Mouse (Mus musculus): ENCODE results near the gene Clock.

The Clock gene

DNA sequence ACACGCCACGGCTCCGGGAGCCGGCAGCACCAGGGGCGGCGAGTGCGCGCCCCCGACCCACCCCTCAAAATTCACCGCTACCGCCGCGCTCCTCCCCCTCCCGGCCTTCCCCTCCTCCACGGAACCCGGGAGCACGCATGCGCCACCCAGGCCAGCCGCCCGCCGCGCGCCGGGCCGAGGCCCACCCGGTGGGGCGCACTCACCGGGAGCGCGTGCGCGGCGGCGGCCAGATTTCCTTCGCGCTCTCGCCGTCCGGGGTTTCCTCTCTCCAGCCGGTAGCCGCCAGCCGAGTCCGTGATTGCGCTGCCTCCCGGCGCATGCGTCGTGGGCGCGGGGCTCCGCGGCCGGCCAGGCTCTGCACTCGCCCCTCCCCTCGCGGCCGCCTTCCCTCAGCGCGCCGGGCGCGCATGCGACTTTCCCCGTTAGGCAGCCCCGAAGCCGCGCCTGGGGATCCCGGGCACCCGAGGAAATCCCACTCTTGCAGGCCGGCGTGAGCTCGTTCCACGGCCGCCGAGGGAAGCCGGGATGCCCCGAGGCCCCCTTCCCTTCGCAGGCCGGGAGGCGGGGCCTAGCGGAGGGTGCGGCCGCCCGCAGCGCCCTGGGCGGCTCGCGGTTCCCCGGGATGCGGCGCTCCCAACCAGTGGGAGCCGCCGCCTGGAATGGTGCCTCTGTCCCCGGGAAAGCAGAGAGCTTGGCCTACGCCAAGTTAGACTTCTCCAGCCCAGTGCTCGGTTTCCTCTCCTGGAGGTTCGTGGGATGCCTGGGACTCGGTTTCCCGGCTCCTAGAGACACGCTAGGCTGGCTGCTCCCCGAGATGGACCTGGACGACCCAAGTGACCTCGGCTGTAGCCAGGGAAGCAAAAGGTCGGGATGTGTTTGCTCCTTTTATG lies at the start of gene Clock:
Gene Clock (minus strand): TSS at position 341 of the 890 bp plus-strand sequence.
- peak; percentile 55 for DNase-seq (ENCODE audit: low spot score)

GRCm38 (mm10) chr5:76351953-76352611 lies 47.5 kb upstream of the Clock start:
- no peak for DNase-seq (ENCODE audit: low spot score)

- DNase-seq (ENCODE audit: low spot score), result no peak
These were observed 46.9 kb upstream of the Clock start for GRCm38 (mm10) chr5:76351537-76351936.

DNA sequence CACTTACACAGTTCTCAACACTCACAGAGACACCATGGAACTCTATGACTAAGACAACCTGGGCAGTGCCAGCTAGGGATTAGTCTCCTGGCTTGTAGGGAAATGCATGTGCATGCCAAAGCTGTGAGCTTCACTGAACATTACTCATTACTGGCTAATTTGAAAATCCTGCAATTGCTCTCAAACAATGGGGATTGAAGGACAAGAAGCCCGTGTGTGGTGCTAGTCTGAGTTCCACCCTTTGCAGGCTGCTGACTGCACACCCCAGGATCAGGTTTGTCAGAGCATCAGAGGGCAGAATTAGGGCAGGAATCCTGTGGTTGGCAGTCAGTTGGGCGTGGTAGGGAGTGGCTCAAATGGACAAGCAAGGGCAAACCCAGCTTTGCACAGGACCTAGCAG lies 41.5 kb upstream of the Clock start:
- DNase-seq (ENCODE audit: low spot score), result no peak

- no peak for DNase-seq (ENCODE audit: low spot score)
These were observed 36.3 kb upstream of the Clock start for GRCm38 (mm10) chr5:76340931-76341330.

GRCm38 (mm10) chr5:76337100-76337499 lies 32.5 kb upstream of the Clock start:
- no peak for DNase-seq (ENCODE audit: low spot score)

GRCm38 (mm10) chr5:76333833-76334232 lies 29.2 kb upstream of the Clock start:
- no peak for DNase-seq (ENCODE audit: low spot score)

- DNase-seq (ENCODE audit: low spot score), result no peak
These were observed 26.4 kb upstream of the Clock start, which contains the start of gene Pdcl2 for GRCm38 (mm10) chr5:76330953-76331352. Pdcl2 (minus strand) TSS chr5:76331156.

GRCm38 (mm10) chr5:76327296-76327695 lies 22.7 kb upstream of the Clock start:
- no peak for DNase-seq (ENCODE audit: low spot score)

- DNase-seq (ENCODE audit: low spot score), result no peak
These were observed 20.5 kb upstream of the Clock start for GRCm38 (mm10) chr5:76325113-76325512.

GRCm38 (mm10) chr5:76321249-76322196 lies 16.9 kb upstream of the Clock start:
- no peak for DNase-seq (ENCODE audit: low spot score)

DNA sequence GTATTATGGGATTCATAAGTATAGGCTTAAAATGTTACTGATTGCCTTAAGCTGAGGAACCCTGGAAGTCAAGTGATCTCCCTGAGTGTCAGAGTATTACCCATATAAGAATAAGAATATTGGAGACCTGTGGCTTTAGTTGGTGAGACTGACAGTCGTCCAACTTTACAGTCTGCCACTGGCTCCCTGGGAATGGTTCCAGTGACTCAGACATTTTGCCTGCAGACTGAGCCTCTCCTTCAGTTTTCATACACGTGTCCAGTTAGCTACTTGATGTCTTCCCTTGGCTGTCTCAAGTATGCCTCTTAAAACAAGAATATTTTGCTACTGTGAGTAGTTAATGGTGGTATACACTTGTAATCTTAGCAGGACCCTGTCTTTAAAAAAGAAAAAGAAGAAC lies 3.6 kb upstream of the Clock start:
- no peak for DNase-seq (ENCODE audit: low spot score)

DNA sequence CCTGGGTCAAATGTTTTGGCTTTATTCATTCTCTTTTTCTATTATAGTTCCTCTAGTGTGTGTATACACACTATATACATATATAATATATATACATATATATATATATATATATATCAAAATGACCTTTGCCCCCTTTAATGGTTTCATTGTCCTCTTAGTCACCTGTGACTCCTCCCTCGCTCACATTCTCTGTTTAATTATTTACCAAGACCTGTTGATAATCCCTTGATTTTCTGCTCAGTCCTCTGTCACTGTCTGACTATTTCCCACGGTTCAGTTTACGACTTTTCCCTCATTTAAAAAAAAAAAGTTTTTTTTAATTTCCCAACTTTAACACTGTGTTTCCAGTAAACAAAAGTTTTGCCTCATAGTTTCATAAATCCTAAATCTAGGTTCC lies 1.7 kb upstream of the Clock start:
- no peak for DNase-seq (ENCODE audit: low spot score)

DNA sequence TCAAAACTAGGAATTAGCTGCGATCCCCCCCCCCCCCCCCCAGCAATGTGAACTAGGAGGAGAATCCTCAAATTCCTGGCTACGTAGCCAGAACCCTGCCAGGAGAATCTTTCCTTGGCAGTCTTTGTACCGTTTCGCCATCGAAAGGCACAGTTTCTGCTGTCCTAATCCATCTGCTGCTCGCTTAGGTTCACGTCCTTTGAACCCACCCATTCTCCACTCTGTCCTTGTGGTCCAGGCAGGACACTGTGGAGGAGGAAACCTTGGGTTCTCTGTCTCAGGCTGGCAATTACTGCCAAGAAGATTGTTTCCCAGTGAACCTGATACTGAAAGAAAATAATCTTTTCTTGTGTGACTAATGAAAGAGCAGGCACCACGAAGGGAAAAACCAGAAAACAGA lies 1.0 kb upstream of the Clock start:
- no peak for DNase-seq (ENCODE audit: low spot score)

DNA sequence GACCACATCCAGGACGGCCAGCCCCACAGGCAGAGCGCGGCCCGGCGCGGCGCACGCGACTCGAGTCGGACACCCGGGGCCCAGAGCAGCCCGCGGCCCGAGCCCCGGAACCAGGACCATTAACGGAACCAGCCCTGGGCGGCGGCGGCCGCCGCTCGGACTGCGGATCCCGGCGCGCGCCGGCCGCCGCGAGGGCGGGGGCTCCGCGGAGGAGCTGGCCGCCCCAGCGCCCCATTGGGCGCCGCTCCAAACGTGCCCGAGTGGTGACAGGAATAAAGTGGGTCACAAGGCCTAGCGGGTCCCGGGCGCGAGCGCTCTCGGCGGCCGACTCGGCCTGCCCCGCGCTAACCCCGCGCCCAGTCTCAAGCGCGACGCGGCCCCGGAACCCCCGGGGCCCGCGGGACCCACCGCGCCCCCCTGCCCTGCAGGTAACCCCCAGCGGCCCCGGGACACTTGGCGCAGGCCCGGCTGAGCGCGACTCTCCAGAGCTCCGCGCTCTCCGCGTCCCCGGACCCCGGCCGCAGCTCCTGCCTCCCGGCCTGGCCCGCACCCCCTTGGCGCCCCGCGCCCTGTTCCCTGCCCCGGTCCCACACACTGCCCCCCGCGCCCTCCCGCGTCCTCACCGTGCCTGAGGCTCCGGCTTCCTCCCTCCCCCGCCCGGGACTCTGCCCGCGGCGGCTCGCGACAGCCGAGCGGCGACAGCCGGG lies 694 bp downstream of the Clock start:
- DNase-seq (ENCODE audit: low spot score), result no peak

GRCm38 (mm10) chr5:76303379-76303744 lies 1.2 kb downstream of the Clock start:
- no peak for DNase-seq (ENCODE audit: low spot score)

GRCm38 (mm10) chr5:76302009-76302408 lies 2.6 kb downstream of the Clock start:
- DNase-seq (ENCODE audit: low spot score), result no peak

DNA sequence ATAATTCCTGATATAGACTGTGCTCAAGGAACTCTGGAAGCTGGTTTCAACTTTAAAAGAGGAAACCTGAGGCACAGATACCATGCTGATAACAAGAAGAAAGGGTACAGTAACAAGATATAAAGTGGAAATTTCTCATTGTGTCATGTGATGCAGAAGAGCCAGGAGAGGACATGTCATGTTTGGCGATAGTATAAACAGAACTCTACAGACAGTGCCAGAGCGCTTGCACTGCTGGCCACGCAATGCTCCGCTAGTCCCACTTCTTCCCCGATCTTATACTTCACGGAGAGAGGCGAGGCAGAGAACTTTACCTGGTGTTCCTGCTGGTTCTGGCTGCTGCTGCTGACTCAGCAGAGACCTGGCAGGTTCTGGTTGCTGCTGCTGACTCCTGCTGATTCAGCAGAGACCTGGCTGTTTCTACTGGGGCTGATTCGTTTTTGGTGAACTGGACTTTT lies 15.3 kb downstream of the Clock start:
- no peak for DNase-seq (ENCODE audit: low spot score)

GRCm38 (mm10) chr5:76288256-76288655 lies 16.3 kb downstream of the Clock start:
- DNase-seq (ENCODE audit: low spot score), result no peak

- no peak for DNase-seq (ENCODE audit: low spot score)
These were observed 17.5 kb downstream of the Clock start for GRCm38 (mm10) chr5:76287062-76287461.

- no peak for DNase-seq (ENCODE audit: low spot score)
These were observed 18.9 kb downstream of the Clock start for GRCm38 (mm10) chr5:76285699-76286098.

DNA sequence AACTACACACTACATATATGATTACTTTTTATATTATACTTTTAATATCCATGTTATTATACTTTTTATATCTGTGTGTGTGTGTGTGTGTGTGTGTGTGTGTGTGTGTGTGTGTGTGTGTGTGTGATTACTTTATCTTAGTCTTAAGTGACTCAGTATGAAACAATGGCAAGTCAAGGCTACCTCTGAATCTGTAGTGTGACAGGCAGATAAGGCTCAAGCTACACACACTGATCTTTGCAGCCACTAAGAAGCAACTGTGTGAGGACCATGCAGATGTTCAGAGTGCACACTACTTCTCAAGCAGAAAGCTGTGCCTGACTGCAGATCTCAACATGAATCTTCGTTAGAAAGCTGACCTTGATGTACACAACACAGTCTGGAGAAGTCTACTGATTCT lies 20.7 kb downstream of the Clock start:
- DNase-seq (ENCODE audit: low spot score), result no peak

All from layer of hippocampus, adult 9-10 months (tissue).